In genomic region chr7:139590302-139590701, GRCm38 (mm10) we compare ENCODE assay signal across 8 mouse cellular contexts. TPM values are rescaled to one million over a fixed set of nuclear protein-coding genes. Genes with fewer than 3 reads are reported as not detected.
DNase-seq lines count a peak whose midpoint lies in the region; ATAC-seq and TF ChIP-seq lines count a peak whose summit lies in the region.
"Had no signal": no experiment of that assay in that cellular context is flagged by ENCODE, and none has a peak within 500 bp of the region (broad histone marks: within the 10 kb centered on the region; RNA-seq: fewer than 3 reads in every experiment).

No protein-coding gene starts in this region.

- H3K9me3 ChIP-seq in intestine, postnatal 0 days (ENCODE audit: control insufficient read depth) = no peaks in the 10 kb centered on the region

- H3K4me1 ChIP-seq in intestine, postnatal 0 days (replicated peaks; ENCODE audit: control insufficient read depth, insufficient read depth, low read length) = no peaks in the 10 kb centered on the region

- no peak overlapping the region for H3K4me2 ChIP-seq in intestine, postnatal 0 days (replicated peaks; ENCODE audit: low read depth)

- H3K36me3 ChIP-seq in intestine, postnatal 0 days (ENCODE audit: control insufficient read depth, insufficient read depth) = no peaks in the 10 kb centered on the region

- 0 out of 2 replicates have a peak, but pooled peaks have one; percentile 22 for ATAC-seq in intestine, postnatal 0 days
- ATAC-seq in megakaryocyte progenitor cell, adult 5-6 weeks (replicated peaks; ENCODE audit: poor library complexity) = peak; percentile 81

- 33% methylated on average over 3 of the region's 3 CpGs for WGBS in intestine, postnatal 0 days

- TF ChIP-seq CTCF in intestine, postnatal 0 days (IDR thresholded peaks at IDR 0.05; ENCODE audit: low read depth) = peak; percentile 81

- H3K4me3 ChIP-seq in intestine, postnatal 0 days (ENCODE audit: low read depth, low read length) = no peak overlapping the region

- H3K27me3 ChIP-seq in intestine, postnatal 0 days (replicated peaks; ENCODE audit: control insufficient read depth, insufficient read depth, low read length) = peaks cover 32% of the 10 kb centered on the region

- H3K9ac ChIP-seq in intestine, postnatal 0 days (ENCODE audit: low read depth, low read length) = no peak overlapping the region

- no peak overlapping the region for H3K27ac ChIP-seq in intestine, postnatal 0 days (ENCODE audit: low read depth, low read length)

- DNase-seq in layer of hippocampus, postnatal 10 days (ENCODE audit: low spot score in 2 of 2) = peak; percentile 39 to 48
- DNase-seq in layer of hippocampus, adult 9-11 months = no peak
- DNase-seq in R1 (ENCODE audit: low read depth, low spot score) = peak; percentile 74
- DNase-seq in embryo, embryonic 10 days (ENCODE audit: low spot score) = peak; percentile 75
- DNase-seq in thymus, postnatal 25 days = peak; percentile 22

RNA-seq across cellular contexts. Expression of gene Nkx6-2, which starts 7.7 kb away (rescaled TPM):
- under 1 TPM; 0.29 to 0.37 TPM for total RNA-seq in layer of hippocampus, postnatal 10 days (2021)
- polyA plus RNA-seq in intestine, postnatal 0 days (2015; fragmentation: Nextera tagmentation; extraction: Ambion mirVana) = 0.31 and 0.86 TPM in 2 replicates
- total RNA-seq in megakaryocyte progenitor cell, adult 5-6 weeks (2015) = not detected in 2 replicates
- not detected in 2 replicates for total RNA-seq in megakaryocyte progenitor cell, adult 5-6 weeks (2017)
- polyA plus RNA-seq: liver, embryonic 16.5 days had no signal
